17 mouse cellular contexts compared by ENCODE assay signal in the genomic region with DNA sequence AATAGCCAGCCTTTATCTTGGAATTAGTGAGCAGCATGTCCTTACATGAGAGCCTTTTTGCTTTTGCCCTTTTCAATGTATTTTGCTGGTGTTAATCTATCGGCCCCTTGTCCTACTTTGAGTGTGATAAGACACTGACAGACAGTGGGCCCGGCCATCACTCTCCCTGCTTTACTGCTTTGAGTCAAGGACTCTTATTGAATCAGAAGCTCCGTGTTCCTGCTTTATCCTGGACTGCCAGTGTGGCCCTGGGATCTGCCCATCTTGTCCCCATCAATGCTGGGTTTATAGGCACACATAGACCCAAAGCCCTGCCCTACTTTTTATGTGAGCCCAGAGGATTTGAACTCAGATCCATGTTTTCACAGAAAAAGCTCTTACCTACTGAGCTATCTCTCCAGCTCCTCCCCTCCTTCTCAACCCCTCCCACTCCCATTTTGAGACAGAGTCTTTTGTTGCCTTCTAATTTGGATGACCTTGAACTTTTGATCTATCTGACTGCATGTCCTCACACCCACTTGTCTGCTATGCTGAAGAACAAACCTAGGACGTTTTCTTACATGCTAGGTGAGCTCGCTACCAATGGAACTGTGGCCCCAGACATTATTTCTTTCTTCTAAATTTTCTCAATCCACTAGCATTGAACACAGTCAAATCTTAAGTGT.
"Had no signal": no experiment of that assay in that cellular context is flagged by ENCODE, and none has a peak within 500 bp of the region (broad histone marks: within the 10 kb centered on the region; RNA-seq: fewer than 3 reads in every experiment).

No protein-coding gene starts in this region.

- H3K27me3 ChIP-seq: limb, embryonic 12.5 days; limb, embryonic 15.5 days; midbrain, embryonic 12.5 days; midbrain, embryonic 15.5 days; neural tube, embryonic 12.5 days; neural tube, embryonic 15.5 days had no signal

- H3K36me3 ChIP-seq: limb, embryonic 12.5 days; limb, embryonic 15.5 days; midbrain, embryonic 12.5 days; midbrain, embryonic 15.5 days; neural tube, embryonic 12.5 days; neural tube, embryonic 15.5 days had no signal

- H3K4me3 ChIP-seq: limb, embryonic 12.5 days; limb, embryonic 15.5 days; midbrain, embryonic 12.5 days; midbrain, embryonic 15.5 days; neural tube, embryonic 12.5 days; neural tube, embryonic 15.5 days had no signal

- H3K4me1 ChIP-seq: limb, embryonic 12.5 days; limb, embryonic 15.5 days; midbrain, embryonic 12.5 days; midbrain, embryonic 15.5 days; neural tube, embryonic 12.5 days; neural tube, embryonic 15.5 days had no signal

- H3K27ac ChIP-seq: limb, embryonic 12.5 days; limb, embryonic 15.5 days; liver, embryonic 14.5 days; macrophage; midbrain, embryonic 12.5 days; midbrain, embryonic 15.5 days; neural tube, embryonic 12.5 days; neural tube, embryonic 15.5 days had no signal

- H3K9ac ChIP-seq: limb, embryonic 12.5 days; limb, embryonic 15.5 days; liver, embryonic 14.5 days; liver, postnatal 0 days; lung, embryonic 14.5 days; midbrain, embryonic 12.5 days; midbrain, embryonic 15.5 days; neural tube, embryonic 12.5 days; neural tube, embryonic 15.5 days had no signal

- H3K9me3 ChIP-seq: limb, embryonic 15.5 days; midbrain, embryonic 12.5 days; midbrain, embryonic 15.5 days; neural tube, embryonic 12.5 days; neural tube, embryonic 15.5 days had no signal

- DNase-seq: kidney, postnatal 14 days; kidney, postnatal 4 days; left cerebral cortex, postnatal 4 days; liver, postnatal 0 days; lung, embryonic 14.5 days; right cerebral cortex, adult 18-20 months; right cerebral cortex, postnatal 14 days; thymus, adult 18-20 months; thymus, postnatal 36 days had no signal
